Mouse (Mus musculus) neural tube, embryonic 11.5 days (tissue): Measurements from ENCODE around the gene Pfas. TPM values are rescaled to one million over a fixed set of nuclear protein-coding genes. Genes with fewer than 3 reads are reported as not detected.
A peak's percentile ranks its signal among the peaks of the same experiment; 100 is the strongest.
"Not testable (repeated sequence)": the region's sequence is repeated elsewhere in the genome, so short reads cannot be mapped to it uniquely, and the experiment has no call there.

Source experiments
- ATAC-seq: fragments of 200-750 bp; cut with Nextera tagmentation; 2 replicates; pipeline ENCODE4 v1.8.0; 2017; ENCODE audit warnings: moderate number of reproducible peaks, mild to moderate bottlenecking, moderate TSS enrichment, moderate library complexity; ENCODE audit not compliant: insufficient read depth, low FRiP score, low TSS enrichment
- DNase-seq: peaks from one replicate; pipeline ENCODE4 v3.0.0-alpha.2; 2015; ENCODE audit warnings: low spot score
- H3K27ac ChIP-seq: fragments of 300-500 bp; sonication (generic); 2 replicates; pipeline ENCODE4 v1.5.1; 2014; ENCODE audit warnings: low read depth, mild to moderate bottlenecking, low read length
- H3K27me3 ChIP-seq: fragments of 300-500 bp; sonication (generic); 2 replicates; pipeline ENCODE4 v1.6.1; 2014; ENCODE audit warnings: mild to moderate bottlenecking, low read length, mixed read lengths; ENCODE audit not compliant: control insufficient read depth, insufficient read depth
- H3K36me3 ChIP-seq: fragments of 300-500 bp; sonication (generic); 2 replicates; pipeline ENCODE4 v1.6.1; 2014; ENCODE audit warnings: mild to moderate bottlenecking, low read length, moderate library complexity, mixed read lengths; ENCODE audit not compliant: control insufficient read depth, insufficient read depth
- H3K4me1 ChIP-seq: fragments of 300-500 bp; sonication (generic); 2 replicates; pipeline ENCODE4 v1.6.1; 2014; ENCODE audit warnings: low read length, mixed read lengths; ENCODE audit not compliant: control insufficient read depth, insufficient read depth
- H3K4me2 ChIP-seq: fragments of 300-500 bp; sonication (generic); 2 replicates; pipeline ENCODE4 v1.6.1; 2014; ENCODE audit warnings: low read depth, mild to moderate bottlenecking, moderate library complexity
- H3K4me3 ChIP-seq: fragments of 300-500 bp; sonication (generic); 2 replicates; pipeline ENCODE4 v1.5.1; 2014; ENCODE audit warnings: low read depth, low read length
- H3K9ac ChIP-seq: fragments of 300-500 bp; sonication (generic); 2 replicates; pipeline ENCODE4 v1.6.1; 2014; ENCODE audit warnings: mild to moderate bottlenecking, low read length
- H3K9me3 ChIP-seq: fragments of 300-500 bp; sonication (generic); 2 replicates; pipeline ENCODE4 v1.6.1; 2016; ENCODE audit warnings: low read length; ENCODE audit not compliant: control insufficient read depth
- WGBS: fragments of 180-500 bp; shearing (Covaris S2); extraction: QIAGEN DNeasy Blood & Tissue Kit; methylation state at CpG from one replicate; pipeline ENCODE4 v1.1.7; 2014; 5-methylcytosine and 5-hydroxymethylcytosine counted together
- polyA plus RNA-seq: library from polyadenylated mRNA; unstranded; fragments of >200 nt; fragmentation: Nextera tagmentation; extraction: Ambion mirVana; gene quantifications from 2 replicates; pipeline ENCODE4 v1.2.1, GENCODE M21; 2014

Gene Pfas
- polyA plus RNA-seq, 1 experiment from 2014 or later, result 30.7 TPM

GRCm38 (mm10) chr11:69028805-69029204, 20.5 kb upstream of the Pfas start:
- H3K27ac ChIP-seq, result no peak overlapping the region
- no peaks in the 10 kb centered on the region for H3K27me3 ChIP-seq
- H3K4me2 ChIP-seq, result no peak overlapping the region
- ATAC-seq (no peak), DNase-seq (no peak)
- no peak overlapping the region for H3K9ac ChIP-seq
- H3K36me3 ChIP-seq, result peaks cover 38% of the 10 kb centered on the region
- no peaks in the 10 kb centered on the region for H3K4me1 ChIP-seq
- H3K4me3 ChIP-seq, result no peak overlapping the region
- H3K9me3 ChIP-seq, result no peaks in the 10 kb centered on the region
- 62% methylated on average over 2 of the region's 2 CpGs for WGBS

DNA sequence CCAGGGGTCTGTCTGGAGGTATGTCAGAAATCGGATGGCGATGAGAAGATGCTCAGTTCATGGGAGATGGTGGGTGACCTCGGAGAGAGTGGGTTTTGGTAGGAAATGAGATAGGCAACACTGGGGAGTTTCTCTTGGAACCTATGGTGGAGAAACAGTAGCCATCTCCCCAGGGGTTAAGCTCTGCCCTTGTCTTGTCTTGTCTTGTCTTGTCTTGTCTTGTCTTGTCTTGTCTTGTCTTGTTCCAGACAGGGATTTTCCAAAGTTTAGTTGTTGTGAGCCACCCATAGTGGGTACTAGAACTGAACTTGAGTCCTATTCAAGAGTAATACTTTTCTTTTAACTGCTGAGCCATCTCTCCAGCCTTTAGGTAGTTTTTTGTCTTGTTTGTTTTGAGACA, 18.3 kb upstream of the Pfas start:
- no peaks in the 10 kb centered on the region for H3K9me3 ChIP-seq
- no peaks in the 10 kb centered on the region for H3K4me1 ChIP-seq
- DNase-seq (no peak), ATAC-seq (no peak)
- no peak overlapping the region for H3K9ac ChIP-seq
- no peak overlapping the region for H3K4me3 ChIP-seq
- WGBS, result 96% methylated on average over 3 of the region's 3 CpGs
- H3K4me2 ChIP-seq, result no peak overlapping the region
- H3K27me3 ChIP-seq, result no peaks in the 10 kb centered on the region
- H3K36me3 ChIP-seq, result peaks cover 43% of the 10 kb centered on the region
- H3K27ac ChIP-seq, result no peak overlapping the region

DNA sequence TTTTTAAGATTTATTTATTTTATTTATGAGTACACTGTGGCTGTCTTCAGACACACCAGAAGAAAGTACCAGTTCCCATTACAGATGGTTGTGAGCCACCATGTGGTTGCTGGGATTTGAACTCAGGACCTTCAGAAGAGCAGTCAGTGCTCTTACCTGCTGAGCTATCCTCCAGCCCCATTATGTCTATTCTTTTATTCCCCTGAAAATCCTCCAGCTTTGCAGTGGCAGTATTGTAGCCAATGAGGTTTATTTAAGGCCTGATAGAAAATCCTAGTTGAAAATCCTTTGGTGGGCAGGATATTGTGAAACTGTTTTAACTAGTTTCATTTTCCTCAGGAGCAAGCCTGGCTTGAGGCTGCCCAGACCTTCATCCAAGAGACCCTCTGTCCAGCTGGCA, 12.4 kb upstream of the Pfas start:
- H3K9ac ChIP-seq, result no peak overlapping the region
- H3K9me3 ChIP-seq, result no peaks in the 10 kb centered on the region
- H3K4me2 ChIP-seq, result no peak overlapping the region
- H3K27ac ChIP-seq, result no peak overlapping the region
- ATAC-seq (no peak), DNase-seq (no peak)
- H3K27me3 ChIP-seq, result no peaks in the 10 kb centered on the region
- H3K4me1 ChIP-seq, result 0 out of 2 replicates have a peak, but pooled peaks cover 7% of the 10 kb centered on the region
- no peak overlapping the region for H3K4me3 ChIP-seq
- peaks cover 18% of the 10 kb centered on the region for H3K36me3 ChIP-seq

GRCm38 (mm10) chr11:69016755-69017154, 8.5 kb upstream of the Pfas start:
- Histone ChIP-seq H3K36me3 (no peaks in the 10 kb centered on the region), H3K4me3 (peak overlapping the region; percentile 58), H3K4me1 (0 out of 2 replicates have a peak, but pooled peaks cover 7% of the 10 kb centered on the region), H3K9ac (peak overlapping the region; percentile 85), H3K4me2 (peak overlapping the region; percentile 71), H3K9me3 (no peaks in the 10 kb centered on the region), H3K27me3 (no peaks in the 10 kb centered on the region), H3K27ac (no peak overlapping the region; the same call in 1 of the 2 replicates)
- no peak for DNase-seq
- 72% methylated on average over 3 of the region's 3 CpGs for WGBS
- ATAC-seq, result no peak

DNA sequence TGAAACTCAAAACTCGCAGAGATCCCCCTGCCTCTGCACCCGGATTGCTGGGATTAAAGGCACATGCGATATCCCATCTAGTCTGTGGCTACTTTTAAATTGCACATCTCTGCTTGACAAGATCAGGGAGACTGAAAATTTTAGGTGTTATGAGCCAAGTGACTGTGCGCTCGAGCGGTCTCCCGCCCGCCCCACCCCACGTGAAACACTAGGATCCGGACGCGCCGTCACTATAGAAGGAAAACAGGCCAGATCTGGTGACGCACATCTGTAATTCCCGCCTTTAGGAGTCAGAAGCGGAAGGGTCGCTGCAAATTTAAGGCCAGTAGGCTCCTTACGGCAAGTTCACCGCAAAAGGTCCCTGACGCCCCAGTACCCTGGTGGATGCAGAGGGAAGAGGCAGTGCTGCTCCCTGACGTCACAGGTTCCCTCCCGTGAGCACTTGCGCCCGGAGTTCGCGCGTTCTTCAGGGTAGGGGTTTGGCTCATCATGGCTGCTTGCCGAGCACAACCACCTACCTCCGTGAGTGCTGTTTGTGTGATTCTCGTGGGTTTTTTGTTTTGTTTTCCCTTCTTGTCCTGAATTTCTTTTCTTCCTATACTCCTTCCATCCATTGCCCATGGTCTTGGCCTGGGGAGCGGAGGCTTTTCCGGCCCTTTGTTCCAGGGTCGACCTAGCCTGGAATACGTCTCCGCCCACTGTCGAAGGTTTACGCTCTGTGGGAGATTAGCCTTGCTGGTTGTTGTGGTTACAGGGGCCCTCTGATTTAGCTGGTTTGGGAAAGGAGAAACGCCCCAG, 7.6 kb upstream of the Pfas start, which contains the start of gene Ctc1:
Gene Ctc1, plus strand, starts transcription at position 268 of the 798 bp plus-strand sequence.
- Histone ChIP-seq H3K27ac (peak within 1 kb of the TSS; percentile 24; the same call in 1 of the 2 replicates), H3K36me3 (no peaks in the 10 kb centered on the region), H3K4me2 (peak within 1 kb of the TSS; percentile 71), H3K9me3 (no peaks in the 10 kb centered on the region), H3K4me1 (peaks cover 10% of the 10 kb centered on the region; the same call in 1 of the 2 replicates), H3K27me3 (no peaks in the 10 kb centered on the region), H3K4me3 (peak within 1 kb of the TSS; percentile 58), H3K9ac (peak within 1 kb of the TSS; percentile 85)
- ATAC-seq (peak; percentile 94), DNase-seq (peak; percentile 93)
- WGBS, result 6% methylated on average over 38 of the region's 38 CpGs

DNA sequence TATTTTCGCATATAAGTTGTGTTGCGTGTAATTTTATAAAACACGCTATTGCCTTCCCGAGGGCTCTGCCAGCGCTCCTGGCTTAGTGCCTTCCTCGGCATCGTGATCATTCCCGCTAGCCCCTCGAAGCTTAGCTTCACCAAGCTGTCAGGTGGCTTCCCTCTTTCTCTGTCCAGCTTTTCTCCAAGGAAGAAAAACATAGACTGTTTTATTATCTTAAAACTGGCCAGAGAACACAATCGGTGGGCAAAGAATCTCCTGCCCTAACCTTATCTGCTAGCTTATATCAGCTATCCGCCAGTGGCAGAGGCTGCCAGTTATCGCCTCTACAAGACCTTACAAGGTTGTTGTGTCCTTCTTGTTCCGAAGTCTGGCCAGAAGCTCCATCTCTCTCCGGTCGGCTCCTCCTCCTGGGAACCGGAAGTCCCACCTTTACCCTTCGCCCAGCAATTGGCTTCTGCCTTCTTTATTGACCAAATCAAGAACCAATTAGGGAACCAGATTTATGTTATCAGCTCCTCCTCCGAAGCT, 3.9 kb upstream of the Pfas start:
- DNase-seq (peak; percentile 83), ATAC-seq (no peak)
- WGBS, result under 1% methylated on average over 18 of the region's 18 CpGs
- H3K4me3 ChIP-seq, result peak overlapping the region; percentile 52
- peak overlapping the region; percentile 77 for H3K27ac ChIP-seq
- no peaks in the 10 kb centered on the region for H3K36me3 ChIP-seq
- peak overlapping the region; percentile 70 for H3K4me2 ChIP-seq
- H3K9ac ChIP-seq, result peak overlapping the region; percentile 53; the same call in 1 of the 2 replicates
- H3K9me3 ChIP-seq, result no peaks in the 10 kb centered on the region
- no peaks in the 10 kb centered on the region for H3K27me3 ChIP-seq
- H3K4me1 ChIP-seq, result peaks cover 15% of the 10 kb centered on the region; the same call in 1 of the 2 replicates

GRCm38 (mm10) chr11:69011445-69011844, 3.2 kb upstream of the Pfas start:
- not testable (repeated sequence) for H3K4me1 ChIP-seq, H3K36me3 ChIP-seq, H3K9ac ChIP-seq, ATAC-seq, H3K9me3 ChIP-seq, H3K27me3 ChIP-seq, H3K27ac ChIP-seq, DNase-seq
- H3K4me3 ChIP-seq, result peak overlapping the region; percentile 52
- WGBS, result 76% methylated on average over 2 of the region's 2 CpGs
- peak overlapping the region; percentile 70 for H3K4me2 ChIP-seq

GRCm38 (mm10) chr11:69010400-69011323, 2.4 kb upstream of the Pfas start:
- Histone ChIP-seq H3K4me1 (peaks cover 8% of the 10 kb centered on the region; the same call in 1 of the 2 replicates), H3K9ac (no peak overlapping the region), H3K9me3 (no peaks in the 10 kb centered on the region), H3K4me3 (no peak overlapping the region), H3K27me3 (no peaks in the 10 kb centered on the region), H3K4me2 (no peak overlapping the region), H3K27ac (no peak overlapping the region), H3K36me3 (no peaks in the 10 kb centered on the region)
- DNase-seq, result no peak
- 91% methylated on average over 15 of the region's 15 CpGs for WGBS
- ATAC-seq, result no peak
